Mouse (Mus musculus) lung, adult 18-20 months (tissue): ENCODE data around the gene C1ql2.
A peak's percentile ranks its signal among the peaks of the same experiment; 100 is the strongest.

ENCODE experiments used
- DNase-seq, 2 experiments: peaks; one replicate each; pipeline ENCODE4 v3.0.0; 2022; ENCODE audit warnings: mixed read lengths in 2 of 2

Gene C1ql2

GRCm38 (mm10) chr1:120340419-120341171, at the start of gene C1ql2:
Gene C1ql2, plus strand, starts transcription at chr1:120340582.
- no peak for DNase-seq

GRCm38 (mm10) chr1:120291709-120292108, 48.7 kb upstream of the C1ql2 start:
- DNase-seq: no peak

- DNase-seq: peak in 1 of 2 experiments; percentile 1
These were observed 46.6 kb upstream of the C1ql2 start for GRCm38 (mm10) chr1:120293803-120294202.

- DNase-seq: no peak
These were observed 43.4 kb upstream of the C1ql2 start for GRCm38 (mm10) chr1:120296936-120297335.

- DNase-seq: no peak
These were observed 34.6 kb upstream of the C1ql2 start for GRCm38 (mm10) chr1:120305801-120306200.

GRCm38 (mm10) chr1:120321270-120322021, 18.9 kb upstream of the C1ql2 start:
- DNase-seq: no peak

GRCm38 (mm10) chr1:120323131-120323561, 17.2 kb upstream of the C1ql2 start:
- DNase-seq: no peak

- DNase-seq: peak; percentile 12 to 32
These were observed 12.7 kb upstream of the C1ql2 start for GRCm38 (mm10) chr1:120327714-120328113.

GRCm38 (mm10) chr1:120328212-120328611, 12.2 kb upstream of the C1ql2 start:
- no peak for DNase-seq

- DNase-seq: no peak
These were observed 8.5 kb upstream of the C1ql2 start for GRCm38 (mm10) chr1:120331841-120332240.

- no peak for DNase-seq
These were observed 2.4 kb upstream of the C1ql2 start for GRCm38 (mm10) chr1:120337970-120338369.

- no peak for DNase-seq
These were observed 842 bp downstream of the C1ql2 start for GRCm38 (mm10) chr1:120341172-120341675.

GRCm38 (mm10) chr1:120341811-120342370, 1.5 kb downstream of the C1ql2 start:
- no peak for DNase-seq

- DNase-seq: peak; percentile 24 to 32
These were observed 2.0 kb downstream of the C1ql2 start for GRCm38 (mm10) chr1:120342371-120342821.

- no peak for DNase-seq
These were observed 4.6 kb downstream of the C1ql2 start for GRCm38 (mm10) chr1:120345001-120345400.

- DNase-seq: no peak
These were observed 14.0 kb downstream of the C1ql2 start for GRCm38 (mm10) chr1:120354387-120354786.

- DNase-seq: peak; percentile 86 to 92
These were observed 17.2 kb downstream of the C1ql2 start for GRCm38 (mm10) chr1:120357371-120358274.

- no peak for DNase-seq
These were observed 23.3 kb downstream of the C1ql2 start for GRCm38 (mm10) chr1:120363638-120364037.

GRCm38 (mm10) chr1:120368138-120368537, 27.8 kb downstream of the C1ql2 start:
- DNase-seq: no peak

- no peak for DNase-seq
These were observed 33.7 kb downstream of the C1ql2 start for GRCm38 (mm10) chr1:120374131-120374530.

GRCm38 (mm10) chr1:120374832-120375231, 34.5 kb downstream of the C1ql2 start:
- DNase-seq: no peak

GRCm38 (mm10) chr1:120385029-120385571, 44.7 kb downstream of the C1ql2 start:
- DNase-seq: no peak
